Mouse (Mus musculus): ENCODE results near the gene Vmn1r17. TPM values are rescaled to one million over a fixed set of nuclear protein-coding genes. Genes with fewer than 3 reads are reported as not detected.
"Not testable (repeated sequence)": the region's sequence is repeated elsewhere in the genome, so short reads cannot be mapped to it uniquely, and the experiment has no call there.

The Vmn1r17 gene
- not detected in 2 replicates for polyA plus RNA-seq (2014; fragmentation: Nextera tagmentation; extraction: Ambion mirVana)

GRCm38 (mm10) chr6:57363627-57364026, at the start of gene Vmn1r17:
Gene Vmn1r17, minus strand, starts transcription at chr6:57363727.
- ATAC-seq (ENCODE audit: low FRiP score): no peak
- no peaks in the 10 kb centered on the region for H3K9me3 ChIP-seq (ENCODE audit: control insufficient read depth, low read length)
- no peak for DNase-seq (ENCODE audit: low spot score, missing footprints)
- no peak within 1 kb of the TSS for H3K9ac ChIP-seq (ENCODE audit: low read length)
- WGBS: 80% methylated on average over 1 of the region's 1 CpGs
- no peak within 1 kb of the TSS for H3K4me3 ChIP-seq (ENCODE audit: low read depth, low read length)
- H3K4me1 ChIP-seq (ENCODE audit: control insufficient read depth, insufficient read depth, low read length): no peaks in the 10 kb centered on the region
- no peaks in the 10 kb centered on the region for H3K36me3 ChIP-seq (ENCODE audit: control insufficient read depth, insufficient read depth, low read length)
- no peaks in the 10 kb centered on the region for H3K27me3 ChIP-seq (ENCODE audit: control insufficient read depth, insufficient read depth, low read length)
- no peak within 1 kb of the TSS for H3K4me2 ChIP-seq
- no peak within 1 kb of the TSS for H3K27ac ChIP-seq (ENCODE audit: low read depth, low read length)

DNA sequence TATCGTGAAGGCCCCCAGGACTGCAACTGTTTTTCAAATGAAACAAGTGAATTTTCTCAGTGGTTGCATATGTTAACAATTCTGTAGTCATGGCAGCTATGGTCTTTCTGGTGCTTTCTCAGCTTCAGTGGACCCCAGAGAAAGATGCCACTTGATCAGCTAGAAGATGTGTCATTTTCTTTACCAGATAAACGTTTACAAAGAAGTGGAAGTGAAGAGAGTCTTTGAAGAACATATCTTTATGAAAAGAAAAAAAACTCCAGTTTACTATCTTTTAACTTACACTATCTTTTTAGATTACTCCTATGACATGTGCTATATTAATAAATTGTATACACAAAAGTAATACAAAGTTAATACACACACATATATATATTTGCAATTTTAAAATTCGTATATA, 40.0 kb upstream of the Vmn1r17 start, which contains the start of gene Vmn1r19:
Gene Vmn1r19, plus strand, starts transcription at position 301 of the 400 bp plus-strand sequence.
- H3K9ac ChIP-seq (ENCODE audit: low read length); H3K27ac ChIP-seq (ENCODE audit: low read depth, low read length); H3K4me1 ChIP-seq (ENCODE audit: control insufficient read depth, insufficient read depth, low read length); DNase-seq (ENCODE audit: low spot score, missing footprints); H3K4me2 ChIP-seq; H3K9me3 ChIP-seq (ENCODE audit: control insufficient read depth, low read length); H3K27me3 ChIP-seq (ENCODE audit: control insufficient read depth, insufficient read depth, low read length); ATAC-seq (ENCODE audit: low FRiP score); H3K4me3 ChIP-seq (ENCODE audit: low read depth, low read length); H3K36me3 ChIP-seq (ENCODE audit: control insufficient read depth, insufficient read depth, low read length): not testable (repeated sequence)
- 70% methylated on average over 3 of the region's 3 CpGs for WGBS

GRCm38 (mm10) chr6:57395683-57396082, 32.2 kb upstream of the Vmn1r17 start, which contains the start of gene Vmn1r18:
Gene Vmn1r18, minus strand, starts transcription at chr6:57395783.
- Histone ChIP-seq H3K4me1 (ENCODE audit: control insufficient read depth, insufficient read depth, low read length) (no peaks in the 10 kb centered on the region), H3K36me3 (ENCODE audit: control insufficient read depth, insufficient read depth, low read length) (no peaks in the 10 kb centered on the region), H3K27ac (ENCODE audit: low read depth, low read length) (no peak within 1 kb of the TSS), H3K4me3 (ENCODE audit: low read depth, low read length) (no peak within 1 kb of the TSS), H3K4me2 (no peak within 1 kb of the TSS), H3K9me3 (ENCODE audit: control insufficient read depth, low read length) (no peaks in the 10 kb centered on the region), H3K9ac (ENCODE audit: low read length) (no peak within 1 kb of the TSS), H3K27me3 (ENCODE audit: control insufficient read depth, insufficient read depth, low read length) (no peaks in the 10 kb centered on the region)
- ATAC-seq (ENCODE audit: low FRiP score) (no peak), DNase-seq (ENCODE audit: low spot score, missing footprints) (no peak)

DNA sequence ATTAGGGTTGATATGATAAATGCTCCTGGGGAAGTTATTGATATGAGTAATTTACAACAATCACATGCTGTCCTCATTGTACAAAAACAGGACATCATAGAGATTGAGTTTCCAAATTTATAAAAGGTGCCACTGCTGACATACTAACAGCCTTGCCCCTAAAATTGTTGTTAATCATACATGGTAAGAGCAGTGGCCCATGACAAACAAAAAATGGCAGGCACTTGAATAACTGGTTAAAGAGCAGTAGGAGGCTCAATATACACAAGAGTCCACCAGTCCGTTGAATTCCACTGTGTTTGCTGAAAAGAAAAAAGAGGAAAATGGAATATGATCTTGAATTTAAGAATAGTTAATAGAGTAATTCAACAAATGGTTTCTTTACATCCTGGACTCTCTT, 4.0 kb upstream of the Vmn1r17 start:
- ATAC-seq (ENCODE audit: low FRiP score) (no peak), DNase-seq (ENCODE audit: low spot score, missing footprints) (no peak)
- Histone ChIP-seq H3K27ac (ENCODE audit: low read depth, low read length) (no peak overlapping the region), H3K4me1 (ENCODE audit: control insufficient read depth, insufficient read depth, low read length) (no peaks in the 10 kb centered on the region), H3K36me3 (ENCODE audit: control insufficient read depth, insufficient read depth, low read length) (no peaks in the 10 kb centered on the region), H3K4me3 (ENCODE audit: low read depth, low read length) (no peak overlapping the region), H3K9ac (ENCODE audit: low read length) (no peak overlapping the region), H3K4me2 (no peak overlapping the region), H3K27me3 (ENCODE audit: control insufficient read depth, insufficient read depth, low read length) (no peaks in the 10 kb centered on the region), H3K9me3 (ENCODE audit: control insufficient read depth, low read length) (no peaks in the 10 kb centered on the region)
- 83% methylated on average over 1 of the region's 1 CpGs for WGBS

DNA sequence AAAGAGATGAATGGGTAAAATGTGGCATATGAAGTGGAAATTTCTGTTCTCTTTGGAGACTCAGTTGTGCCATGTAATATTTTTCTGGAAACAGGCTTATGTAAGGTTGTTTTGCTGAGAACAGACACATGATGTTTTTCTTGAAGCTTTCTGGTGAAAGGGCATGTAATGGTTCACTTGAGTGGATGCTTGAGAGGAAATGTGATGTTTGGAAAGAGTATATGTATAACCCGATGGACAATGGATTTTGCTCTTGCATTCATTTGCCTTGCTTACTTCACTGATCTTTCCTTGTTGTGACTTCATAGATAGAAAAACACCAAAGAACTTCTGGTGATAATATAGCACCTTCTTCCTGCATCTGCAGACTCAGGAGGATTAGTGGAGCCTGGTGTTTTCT, 2.3 kb upstream of the Vmn1r17 start:
- not testable (repeated sequence) for ATAC-seq (ENCODE audit: low FRiP score); DNase-seq (ENCODE audit: low spot score, missing footprints); H3K27ac ChIP-seq (ENCODE audit: low read depth, low read length); H3K36me3 ChIP-seq (ENCODE audit: control insufficient read depth, insufficient read depth, low read length); H3K9me3 ChIP-seq (ENCODE audit: control insufficient read depth, low read length); H3K4me1 ChIP-seq (ENCODE audit: control insufficient read depth, insufficient read depth, low read length); H3K9ac ChIP-seq (ENCODE audit: low read length); H3K4me3 ChIP-seq (ENCODE audit: low read depth, low read length); H3K27me3 ChIP-seq (ENCODE audit: control insufficient read depth, insufficient read depth, low read length); H3K4me2 ChIP-seq
- WGBS: 92% methylated on average over 1 of the region's 1 CpGs

DNA sequence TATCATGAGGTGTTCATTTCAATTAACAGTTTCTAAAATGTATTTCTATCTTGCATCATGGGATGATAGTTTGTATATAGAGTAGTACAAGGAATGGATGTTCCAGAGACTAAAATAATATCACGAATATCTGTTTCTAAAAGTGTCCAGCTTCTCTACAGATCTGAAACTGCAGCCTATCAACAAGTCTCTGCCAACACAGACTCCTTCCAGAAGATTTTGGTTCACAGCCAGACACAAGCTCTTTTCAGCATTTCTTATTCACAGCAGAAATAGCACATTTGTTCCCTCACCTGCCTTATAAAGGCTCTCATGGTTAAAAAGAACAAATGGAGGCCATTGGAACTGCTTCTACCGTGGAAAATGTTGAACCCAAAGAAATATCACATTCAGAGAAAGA, 6.7 kb downstream of the Vmn1r17 start:
- H3K4me2 ChIP-seq: no peak overlapping the region
- H3K4me3 ChIP-seq (ENCODE audit: low read depth, low read length): no peak overlapping the region
- H3K4me1 ChIP-seq (ENCODE audit: control insufficient read depth, insufficient read depth, low read length): no peaks in the 10 kb centered on the region
- 78% methylated on average over 2 of the region's 2 CpGs for WGBS
- no peak for ATAC-seq (ENCODE audit: low FRiP score)
- no peak overlapping the region for H3K27ac ChIP-seq (ENCODE audit: low read depth, low read length)
- no peak overlapping the region for H3K9ac ChIP-seq (ENCODE audit: low read length)
- DNase-seq (ENCODE audit: low spot score, missing footprints): no peak
- no peaks in the 10 kb centered on the region for H3K27me3 ChIP-seq (ENCODE audit: control insufficient read depth, insufficient read depth, low read length)
- H3K9me3 ChIP-seq (ENCODE audit: control insufficient read depth, low read length): no peaks in the 10 kb centered on the region
- no peaks in the 10 kb centered on the region for H3K36me3 ChIP-seq (ENCODE audit: control insufficient read depth, insufficient read depth, low read length)

DNA sequence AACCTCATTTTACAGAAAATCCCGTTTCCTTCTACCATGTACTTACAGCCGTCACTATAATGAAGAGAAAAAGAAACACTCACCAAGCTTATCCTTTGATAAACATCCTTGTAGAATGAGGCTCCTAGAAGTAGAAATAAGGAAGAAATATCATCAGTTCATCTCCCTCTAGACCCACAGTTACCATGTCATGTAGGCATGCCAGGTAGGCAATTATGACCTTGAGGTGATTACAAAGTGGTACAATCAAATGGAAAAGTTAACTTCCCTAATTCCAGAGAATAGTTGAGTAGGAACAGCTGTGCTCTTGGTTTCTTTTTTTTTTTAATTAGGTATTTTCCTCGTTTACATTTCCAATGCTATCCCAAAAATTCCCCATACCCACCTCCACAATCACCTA, 34.1 kb downstream of the Vmn1r17 start, which contains the start of gene Vmn1r16:
Gene Vmn1r16, minus strand, starts transcription at position 101 of the 400 bp plus-strand sequence.
- no peaks in the 10 kb centered on the region for H3K27me3 ChIP-seq (ENCODE audit: control insufficient read depth, insufficient read depth, low read length)
- H3K9ac ChIP-seq (ENCODE audit: low read length): no peak within 1 kb of the TSS
- no peak for DNase-seq (ENCODE audit: low spot score, missing footprints)
- no peak within 1 kb of the TSS for H3K4me3 ChIP-seq (ENCODE audit: low read depth, low read length)
- H3K4me1 ChIP-seq (ENCODE audit: control insufficient read depth, insufficient read depth, low read length): no peaks in the 10 kb centered on the region
- H3K27ac ChIP-seq (ENCODE audit: low read depth, low read length): no peak within 1 kb of the TSS
- H3K9me3 ChIP-seq (ENCODE audit: control insufficient read depth, low read length): no peaks in the 10 kb centered on the region
- no peaks in the 10 kb centered on the region for H3K36me3 ChIP-seq (ENCODE audit: control insufficient read depth, insufficient read depth, low read length)
- no peak within 1 kb of the TSS for H3K4me2 ChIP-seq
- ATAC-seq (ENCODE audit: low FRiP score): no peak
- 81% methylated on average over 3 of the region's 3 CpGs for WGBS

DNA sequence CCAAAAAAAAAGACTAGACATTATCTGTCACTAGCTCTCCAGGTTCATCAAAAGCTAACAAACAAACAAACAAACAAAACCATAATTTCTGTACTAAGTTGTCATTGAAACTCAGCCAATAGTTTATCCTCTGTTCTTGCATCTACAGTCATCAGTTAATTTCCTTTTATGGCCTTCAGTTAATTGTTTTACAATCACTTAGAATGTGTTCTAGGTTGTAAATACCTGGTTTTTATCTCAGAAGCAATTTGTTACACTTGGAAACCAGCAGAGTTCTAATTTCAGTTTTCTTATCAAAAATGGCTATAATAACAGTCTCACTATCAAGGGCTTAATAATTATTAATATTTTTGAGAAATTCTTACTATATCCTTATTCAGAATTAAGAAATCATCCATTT, 37.4 kb downstream of the Vmn1r17 start:
- Histone ChIP-seq H3K9ac (ENCODE audit: low read length) (no peak overlapping the region), H3K36me3 (ENCODE audit: control insufficient read depth, insufficient read depth, low read length) (no peaks in the 10 kb centered on the region), H3K27ac (ENCODE audit: low read depth, low read length) (no peak overlapping the region), H3K4me1 (ENCODE audit: control insufficient read depth, insufficient read depth, low read length) (no peaks in the 10 kb centered on the region), H3K4me2 (no peak overlapping the region), H3K9me3 (ENCODE audit: control insufficient read depth, low read length) (no peaks in the 10 kb centered on the region), H3K4me3 (ENCODE audit: low read depth, low read length) (no peak overlapping the region), H3K27me3 (ENCODE audit: control insufficient read depth, insufficient read depth, low read length) (no peaks in the 10 kb centered on the region)
- ATAC-seq (ENCODE audit: low FRiP score) (no peak), DNase-seq (ENCODE audit: low spot score, missing footprints) (no peak)

All from midbrain, embryonic 11.5 days (tissue).